Mouse (Mus musculus): ENCODE data around the gene Egfem1.

Egfem1 gene

DNA sequence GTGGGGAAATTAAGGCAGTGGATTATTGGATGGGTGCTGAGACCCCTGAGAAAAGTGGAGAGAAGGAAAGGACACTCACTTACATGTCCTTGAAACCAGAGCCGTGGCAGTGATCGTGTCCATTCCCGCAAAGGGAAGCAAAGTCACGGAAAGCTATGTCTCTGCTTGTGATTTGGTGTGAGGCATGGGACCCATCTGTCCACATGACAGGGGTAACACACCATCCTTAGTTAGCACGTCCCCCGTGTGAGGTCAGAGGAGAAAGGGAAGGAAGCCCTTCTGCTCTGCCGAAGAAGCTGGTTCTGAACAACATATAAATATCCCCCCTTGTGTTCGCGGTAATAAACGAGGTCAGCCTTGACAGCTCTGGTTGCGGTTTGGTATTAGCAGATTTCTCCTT is 52.7 kb downstream of the Egfem1 start:
- no peak for DNase-seq (ENCODE audit: low read depth, low spot score)

DNA sequence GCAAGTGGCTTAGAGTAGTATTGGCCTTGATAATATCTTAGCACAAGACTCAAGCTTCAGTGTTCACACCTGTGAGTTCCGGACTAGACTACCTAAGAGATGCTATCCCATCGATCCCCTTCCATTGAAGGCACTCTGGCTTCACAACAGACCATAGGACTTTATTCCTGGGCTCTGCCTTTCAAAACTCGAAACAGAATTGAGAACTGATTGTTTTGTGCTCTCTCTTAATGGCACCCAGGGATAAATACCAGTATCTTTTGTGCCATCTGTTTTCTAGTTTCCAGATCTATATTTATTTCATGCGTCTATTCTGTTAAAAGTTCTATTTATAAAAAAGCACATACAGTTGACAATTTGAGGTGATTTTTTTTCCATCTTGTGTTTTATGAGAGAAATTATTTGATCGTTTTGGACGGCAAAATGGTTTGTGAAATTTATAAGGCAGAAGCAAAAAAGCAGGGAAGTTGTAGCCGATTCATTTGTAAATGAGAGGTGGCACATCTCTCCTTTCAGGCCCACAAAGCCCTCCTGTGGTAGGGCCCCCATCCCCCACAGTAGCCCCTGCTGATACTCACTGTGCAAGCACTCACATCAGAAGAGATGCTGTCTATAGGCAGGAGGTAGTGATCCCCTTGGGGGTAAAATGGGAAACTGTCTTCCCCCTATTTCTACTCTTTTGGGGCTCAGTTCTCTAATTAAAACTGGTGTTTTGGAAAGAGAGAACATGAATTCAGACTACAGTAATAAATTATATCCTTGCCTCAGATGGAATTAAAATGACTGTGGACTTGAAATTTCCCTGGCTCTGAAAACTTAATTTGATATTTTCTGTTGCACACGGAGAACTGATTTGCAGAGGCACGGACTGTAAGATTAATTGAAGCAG is 53.6 kb downstream of the Egfem1 start:
- no peak for DNase-seq (ENCODE audit: low read depth, low spot score)

DNA sequence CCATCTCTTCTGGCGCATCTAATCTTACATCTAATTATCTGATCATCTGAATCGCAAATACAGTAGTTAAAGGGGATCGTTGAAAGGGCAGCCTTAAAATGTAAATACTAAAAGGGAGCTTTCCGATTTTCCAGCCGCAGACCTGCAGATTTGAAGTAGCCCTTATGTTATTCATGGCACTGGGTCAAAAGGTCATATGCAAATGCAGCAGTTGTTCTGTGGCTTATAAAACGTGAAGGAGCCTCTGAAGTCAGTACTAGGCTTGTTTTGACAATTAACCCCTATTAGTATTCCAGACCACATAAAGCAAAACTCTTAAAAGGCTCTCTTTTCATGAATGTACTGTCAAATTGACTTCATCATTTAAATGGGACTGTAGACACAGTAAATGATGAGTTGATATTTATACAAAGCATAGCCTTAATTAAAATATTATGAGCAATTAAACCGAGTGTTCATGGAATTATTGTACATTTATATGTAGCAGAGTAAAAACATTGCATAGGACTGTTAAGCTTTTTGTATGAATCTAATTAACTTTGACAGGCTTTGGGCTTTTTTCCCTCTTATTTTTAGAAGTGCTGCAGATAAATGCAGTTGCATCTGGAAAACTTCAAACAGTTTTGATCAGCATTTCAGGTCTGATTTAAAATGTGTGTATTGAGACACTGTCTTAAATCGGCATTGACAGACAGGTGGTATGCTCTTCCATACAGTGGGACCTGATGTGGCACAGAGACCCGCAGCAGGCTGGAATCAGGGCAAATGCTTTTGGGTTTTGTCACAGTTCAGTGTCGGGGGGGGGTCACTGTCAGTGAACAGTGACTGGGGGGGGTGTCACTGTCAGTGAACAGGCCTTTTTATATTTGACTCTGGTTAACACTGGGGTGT is 54.5 kb downstream of the Egfem1 start:
- no peak for DNase-seq (ENCODE audit: low read depth, low spot score)

DNA sequence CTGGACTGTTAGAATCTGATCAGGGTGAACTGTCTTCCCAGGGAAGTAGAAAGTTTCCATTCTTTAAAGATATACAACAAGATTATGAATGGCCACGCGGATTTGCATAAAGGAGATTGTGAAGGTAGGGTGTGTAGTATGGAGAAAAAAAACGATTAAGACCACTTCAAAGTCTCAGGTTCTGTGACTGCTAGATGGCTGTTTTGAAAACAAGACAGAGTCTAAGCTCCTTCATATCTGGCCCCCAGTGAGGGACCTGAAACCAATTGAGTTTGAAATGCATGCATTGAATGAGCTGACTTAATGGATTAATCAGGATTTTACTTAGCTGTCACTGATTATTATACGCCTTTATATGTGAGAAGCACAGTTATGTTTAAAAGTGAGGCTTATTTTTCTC is 86.6 kb downstream of the Egfem1 start:
- DNase-seq (ENCODE audit: low read depth, low spot score) = no peak

DNA sequence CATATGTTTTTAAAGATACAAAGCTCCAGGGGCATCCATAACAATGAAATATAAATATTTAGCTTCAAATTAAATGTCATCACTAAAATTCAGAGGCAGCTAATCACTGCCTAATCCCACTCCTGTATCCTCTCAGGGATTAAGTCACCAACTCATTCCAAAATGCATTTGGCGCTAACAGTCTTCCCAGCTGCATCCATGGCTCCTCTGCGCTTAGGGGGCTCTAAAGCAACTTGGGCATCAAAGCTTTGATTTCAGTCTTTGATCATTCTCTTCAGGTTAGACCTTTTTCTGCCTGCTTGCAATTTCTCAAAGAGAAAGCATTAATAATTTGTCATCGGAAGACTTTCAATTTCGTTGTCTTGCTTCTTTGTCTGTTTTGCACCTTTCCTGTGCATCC is 87.2 kb downstream of the Egfem1 start:
- no peak for DNase-seq (ENCODE audit: low read depth, low spot score)

DNA sequence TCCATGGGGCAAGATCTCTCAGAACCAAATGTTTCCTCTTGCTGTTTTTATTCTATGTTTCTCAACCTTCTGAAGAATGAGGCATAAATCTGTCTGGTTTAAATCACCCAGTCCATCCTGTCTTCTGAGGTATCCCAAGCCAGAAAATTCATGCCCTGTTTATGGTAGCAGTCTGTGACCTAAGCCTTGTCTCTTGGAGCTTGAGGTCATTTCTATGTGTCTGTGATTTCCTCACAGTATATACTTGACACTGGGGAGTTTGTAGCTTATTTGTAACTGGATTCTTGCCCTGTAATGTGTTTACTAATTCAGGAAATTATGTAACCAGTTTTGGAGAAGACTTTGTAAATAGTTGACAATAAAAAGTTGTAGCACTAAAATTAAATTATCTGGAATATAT is 95.2 kb downstream of the Egfem1 start:
- no peak for DNase-seq (ENCODE audit: low read depth, low spot score)

DNA sequence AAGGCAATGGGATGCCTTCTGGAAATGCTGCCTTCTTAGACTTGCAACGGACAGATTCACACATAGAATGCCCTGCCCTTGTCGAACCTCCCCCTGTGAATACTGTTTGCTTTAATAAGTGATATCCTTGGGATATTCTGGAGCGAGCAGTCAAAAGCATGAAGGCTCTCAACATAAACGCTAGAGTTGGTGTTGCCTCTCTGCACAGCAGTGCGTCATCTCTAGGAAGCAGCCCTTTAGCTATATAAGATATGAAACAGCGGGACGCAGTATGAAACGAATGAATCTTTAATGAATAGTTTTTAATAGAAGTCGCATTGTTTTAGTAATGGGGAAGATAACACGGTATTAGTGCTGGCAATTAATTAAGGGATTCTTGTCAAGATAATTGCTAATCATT is 101.2 kb downstream of the Egfem1 start:
- no peak for DNase-seq (ENCODE audit: low read depth, low spot score)

DNA sequence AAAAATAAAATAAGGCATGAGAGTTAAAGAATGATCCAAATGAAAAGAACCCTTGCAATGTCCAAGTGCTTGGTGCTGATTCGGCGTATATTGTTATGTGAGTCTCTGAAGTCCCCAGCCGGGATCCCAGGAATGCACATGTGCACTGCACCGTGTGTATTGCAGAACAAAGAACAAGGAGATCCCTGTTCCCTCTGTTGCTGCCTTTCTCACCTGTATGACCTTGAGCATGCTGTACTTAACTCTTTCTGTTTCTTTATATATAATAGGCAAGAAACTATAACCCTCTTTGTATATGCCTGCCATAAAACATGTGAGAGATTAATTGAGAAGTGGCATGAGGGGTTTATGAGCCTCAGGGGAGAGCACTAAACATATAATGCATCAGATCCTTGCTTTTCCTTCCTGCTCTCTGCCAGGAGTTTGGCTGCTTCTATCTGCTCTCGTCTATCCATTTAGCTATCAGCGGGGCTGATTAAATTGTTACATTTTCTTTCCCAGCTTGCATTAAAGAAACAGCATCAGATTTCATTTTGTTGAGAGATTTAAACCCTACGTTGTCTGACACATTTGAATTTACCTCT is 101.9 kb downstream of the Egfem1 start:
- DNase-seq (ENCODE audit: low read depth, low spot score) = peak; percentile 77

DNA sequence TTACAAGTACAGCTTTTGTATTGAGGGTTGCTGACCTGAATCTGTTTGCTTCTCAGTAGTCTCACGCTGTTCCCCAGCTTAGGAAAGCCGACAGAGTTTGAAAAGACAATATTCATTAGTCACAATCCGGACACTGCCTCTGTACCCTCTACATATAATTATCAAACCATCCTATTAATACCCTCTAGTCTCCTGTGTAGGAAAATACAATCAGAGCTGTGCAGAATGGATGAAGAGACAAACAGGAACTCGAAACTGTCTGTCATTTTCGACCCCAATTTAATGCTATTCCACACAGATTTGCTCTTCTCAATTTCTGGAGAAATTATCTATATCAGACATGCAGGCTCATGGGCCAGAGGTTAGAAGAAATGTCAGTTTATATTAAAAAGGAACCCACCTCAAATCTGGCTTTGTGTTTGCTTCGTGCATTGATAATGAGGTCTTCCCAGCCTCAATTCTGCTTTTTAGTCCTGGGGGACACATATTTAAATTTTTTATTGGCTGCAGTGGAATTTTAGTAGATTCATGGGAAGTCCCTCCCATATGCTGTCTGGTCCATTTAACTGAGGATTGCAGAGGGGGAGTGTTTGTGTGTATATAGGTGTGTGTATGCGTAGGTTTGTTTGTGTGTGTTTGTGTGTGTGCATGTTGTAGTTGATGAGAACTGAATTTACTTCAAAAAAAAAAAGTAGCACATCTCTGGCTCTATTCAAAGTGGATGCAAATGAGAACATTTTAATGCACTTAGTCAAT is 102.8 kb downstream of the Egfem1 start:
- DNase-seq (ENCODE audit: low read depth, low spot score) = no peak

DNA sequence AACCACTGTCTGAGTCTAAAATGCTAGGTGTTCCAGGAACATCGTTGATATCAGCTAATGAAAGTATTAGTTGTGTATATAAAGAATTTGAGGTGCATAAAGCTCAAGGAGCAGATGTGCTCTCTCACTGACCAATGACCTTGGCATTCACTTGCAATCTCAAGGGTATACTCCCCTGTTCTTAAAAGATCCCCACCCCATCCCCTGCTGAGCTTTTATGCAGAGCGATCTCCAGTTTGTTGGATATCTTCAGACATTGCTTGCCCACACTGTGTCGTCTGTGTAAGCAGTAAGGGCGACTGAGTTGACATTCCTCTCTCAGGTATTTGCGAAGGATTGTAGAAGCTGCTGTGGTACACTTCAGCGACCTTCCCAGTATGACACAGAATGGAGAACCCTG is 108.4 kb downstream of the Egfem1 start:
- no peak for DNase-seq (ENCODE audit: low read depth, low spot score)

DNA sequence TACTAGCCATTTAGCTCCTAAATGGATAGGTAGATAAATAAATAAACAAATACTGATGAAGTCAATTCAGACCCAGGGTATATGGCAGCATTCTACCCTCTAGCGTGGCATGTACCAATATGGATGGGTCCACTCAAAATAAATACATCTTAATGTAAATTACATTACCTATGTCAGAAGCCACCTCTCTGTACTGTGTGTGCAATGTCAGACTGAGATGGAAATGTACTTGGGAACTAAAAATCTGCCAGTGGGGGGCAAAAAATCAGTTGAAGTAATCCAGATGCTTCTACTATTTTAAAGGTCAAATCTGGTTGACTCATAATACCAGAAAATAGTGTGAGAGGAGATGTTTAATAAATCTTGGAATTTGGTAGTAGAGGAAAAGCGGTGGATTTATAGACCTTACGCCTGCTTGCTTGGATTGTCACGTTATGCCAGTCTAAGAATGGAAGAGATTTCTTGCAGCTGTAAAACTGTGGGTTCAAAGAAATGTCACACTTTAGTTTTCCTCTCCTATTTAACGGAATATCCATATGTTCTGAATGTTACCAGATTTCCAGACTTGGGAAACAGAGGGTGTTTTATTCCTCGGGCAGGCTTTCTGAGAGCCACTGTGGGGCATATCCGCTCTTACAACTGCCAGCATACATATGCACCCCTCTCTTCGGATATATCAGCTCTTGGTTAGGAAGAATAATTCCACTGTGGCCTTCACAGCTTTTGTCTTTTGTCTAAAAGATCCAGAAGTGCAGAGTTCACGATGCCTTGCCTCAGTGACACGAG is 116.1 kb downstream of the Egfem1 start:
- DNase-seq (ENCODE audit: low read depth, low spot score) = peak; percentile 72

DNA sequence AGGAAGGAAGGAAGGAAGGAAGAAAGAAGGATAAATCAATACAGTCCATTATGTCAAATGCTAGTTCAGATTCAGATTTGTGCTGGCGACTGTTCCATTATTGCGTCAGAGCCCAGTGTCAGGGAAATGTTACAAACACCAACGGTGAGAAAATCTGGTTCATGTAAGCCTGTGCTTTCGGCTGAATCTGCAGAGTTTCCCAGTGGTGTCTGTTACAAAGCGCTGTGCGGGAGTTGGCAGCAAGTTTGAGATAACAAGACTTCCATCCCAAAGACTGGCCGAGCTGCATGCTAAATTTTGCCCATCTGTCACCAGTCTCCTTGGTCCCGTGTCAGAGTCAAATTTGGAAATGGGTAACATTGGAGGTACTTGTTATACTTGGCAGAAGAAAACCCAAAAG is 118.8 kb downstream of the Egfem1 start:
- no peak for DNase-seq (ENCODE audit: low read depth, low spot score)

DNA sequence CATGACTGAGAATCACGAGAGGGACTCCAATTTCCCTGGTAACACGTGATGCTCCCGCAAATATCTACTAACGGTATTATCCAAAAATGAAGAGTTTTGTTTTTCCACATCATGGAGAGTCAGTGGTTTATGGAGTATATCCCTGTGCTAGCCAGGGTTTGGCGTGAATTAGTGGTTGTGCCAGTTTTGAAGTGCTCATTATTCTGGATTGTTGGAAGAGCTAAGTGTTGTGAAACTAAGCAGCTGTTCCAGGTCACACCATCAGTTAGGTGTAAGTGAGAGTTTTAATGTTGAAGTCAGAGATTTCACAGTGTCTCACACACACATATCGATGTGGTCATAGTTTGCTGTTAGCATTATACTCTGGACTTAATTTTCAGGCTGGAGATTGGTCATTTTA is 120.7 kb downstream of the Egfem1 start:
- no peak for DNase-seq (ENCODE audit: low read depth, low spot score)

DNA sequence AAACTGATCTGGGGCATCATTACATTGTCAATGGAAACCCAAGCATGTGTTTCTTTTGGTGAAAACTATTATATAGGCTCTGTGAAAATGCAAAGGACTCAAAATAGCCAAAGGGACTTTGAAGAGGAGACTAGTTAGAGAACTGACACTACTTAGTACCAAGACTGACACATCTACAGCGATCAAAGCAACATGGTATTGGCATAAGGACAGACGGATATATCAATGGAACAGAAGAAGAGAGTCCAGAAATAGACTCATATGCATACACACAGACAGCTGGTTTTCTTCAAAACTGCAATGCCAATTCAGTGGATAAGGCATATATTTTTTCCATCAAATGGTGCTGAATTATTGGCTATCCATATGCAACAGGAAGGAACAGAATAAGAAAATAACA is 140.6 kb downstream of the Egfem1 start:
- no peak for DNase-seq (ENCODE audit: low read depth, low spot score)

DNA sequence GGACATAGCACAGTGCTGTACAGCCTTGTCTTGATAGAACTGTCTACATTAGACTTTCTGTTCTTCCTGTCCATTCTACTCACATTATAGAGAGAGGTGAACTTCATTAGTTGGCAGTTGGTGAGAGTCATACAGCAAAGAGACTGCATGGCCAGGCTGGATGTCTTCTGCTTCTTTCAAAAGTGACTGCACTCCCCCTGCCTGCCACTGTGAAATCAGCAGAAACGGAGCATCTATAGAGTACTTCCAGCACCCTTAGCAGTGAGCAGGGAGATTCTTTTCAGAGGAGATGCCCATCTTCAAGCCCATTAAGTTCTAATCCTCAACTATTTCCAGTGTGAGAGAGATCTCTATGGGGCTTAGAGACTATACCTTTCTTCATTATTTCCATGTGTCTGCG is 147.9 kb downstream of the Egfem1 start:
- DNase-seq (ENCODE audit: low read depth, low spot score) = no peak

DNA sequence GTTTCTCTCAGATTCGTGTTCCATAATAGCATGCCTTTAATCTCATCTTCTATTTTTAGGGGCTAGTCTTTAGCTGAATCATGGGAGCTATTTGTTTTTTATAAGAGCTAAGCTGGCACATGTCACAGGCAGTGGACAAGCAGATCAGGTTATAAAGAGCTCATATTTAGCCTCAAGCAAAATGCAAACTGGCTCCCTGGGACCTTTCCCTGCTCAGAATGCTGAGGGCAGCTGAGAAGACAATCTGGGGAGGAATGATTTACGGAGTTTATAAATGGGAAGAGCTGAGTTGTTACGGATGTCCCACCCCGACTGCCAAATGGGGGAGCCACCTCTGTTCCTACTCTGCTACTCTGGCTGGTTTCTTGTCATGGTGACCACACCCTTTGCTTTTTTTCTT is 153.7 kb downstream of the Egfem1 start:
- DNase-seq (ENCODE audit: low read depth, low spot score) = no peak

DNA sequence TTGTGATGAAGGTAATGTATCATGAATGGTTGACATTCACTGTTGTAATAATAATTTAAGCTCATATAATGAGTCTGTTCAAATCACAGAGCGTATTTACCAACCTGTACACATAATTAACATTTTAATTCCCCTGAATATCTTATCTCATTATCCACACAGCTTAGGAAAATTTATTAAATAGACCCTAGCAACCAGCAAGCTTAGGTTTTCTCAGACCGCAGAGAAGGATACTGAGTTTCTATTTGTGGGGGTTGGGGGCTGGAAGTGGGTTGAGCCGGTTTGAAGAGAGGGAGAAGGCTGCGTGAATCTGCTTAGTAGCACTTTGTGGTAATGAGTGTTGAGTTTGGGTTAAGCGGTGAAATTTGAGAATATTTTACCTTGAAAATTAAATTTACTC is 154.7 kb downstream of the Egfem1 start:
- DNase-seq (ENCODE audit: low read depth, low spot score) = no peak

DNA sequence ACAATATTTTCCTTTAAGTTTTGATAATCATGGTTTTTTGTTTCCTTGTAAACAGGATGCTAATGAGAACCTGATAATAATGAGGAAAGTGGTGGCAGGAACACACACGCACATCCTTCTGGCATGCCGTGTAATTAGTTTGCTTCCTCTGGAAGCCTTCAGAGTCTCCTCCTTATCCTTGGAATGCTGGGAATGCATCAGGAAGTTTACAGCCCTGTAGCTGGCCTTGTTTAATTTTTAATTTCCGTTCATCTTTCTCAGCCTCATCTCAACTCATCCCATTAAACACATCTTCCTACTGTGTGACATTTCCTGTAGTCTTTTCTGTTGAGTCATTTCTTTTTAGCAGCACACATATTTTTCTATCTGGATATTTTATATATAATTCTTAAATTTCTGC is 161.8 kb downstream of the Egfem1 start:
- DNase-seq (ENCODE audit: low read depth, low spot score) = peak; percentile 18

DNA sequence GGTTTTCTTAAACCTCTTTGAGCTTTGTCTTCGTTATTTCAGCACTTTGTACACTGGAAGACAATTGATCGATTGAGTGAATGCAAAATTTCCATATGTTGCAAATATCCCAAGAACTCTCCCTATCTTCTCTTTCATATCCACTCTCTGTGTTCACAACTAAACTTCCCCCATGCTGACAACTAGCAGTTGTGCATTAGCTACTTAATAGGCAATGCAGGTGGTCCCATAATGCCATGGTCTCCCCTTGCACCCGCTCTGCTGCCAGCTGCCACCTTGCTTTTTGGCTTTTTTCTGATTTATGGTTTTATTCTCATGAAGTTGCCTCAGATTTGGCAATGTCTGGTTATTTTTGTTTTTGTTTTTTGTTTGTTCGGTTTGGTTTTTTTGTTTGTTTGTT is 209.8 kb downstream of the Egfem1 start:
- DNase-seq (ENCODE audit: low read depth, low spot score) = no peak

DNA sequence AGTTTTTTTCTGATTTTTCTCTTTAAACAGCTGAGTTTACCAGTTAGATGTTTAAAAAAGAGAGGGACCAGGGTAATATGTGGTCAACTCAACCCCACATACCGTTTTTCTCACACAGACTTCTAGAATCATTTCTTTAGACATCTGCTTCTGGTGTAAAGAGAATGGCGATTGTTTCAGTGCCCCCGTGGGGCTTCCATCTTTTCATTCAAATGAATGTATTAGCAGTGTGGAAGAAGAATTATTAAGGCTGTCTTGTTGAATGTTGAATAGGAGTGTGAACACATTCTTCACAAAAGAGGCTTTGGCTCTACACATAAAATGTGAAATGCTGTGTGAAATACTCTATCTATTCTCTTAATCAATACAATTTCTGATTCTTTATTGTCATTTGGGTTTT is 210.4 kb downstream of the Egfem1 start:
- DNase-seq (ENCODE audit: low read depth, low spot score) = no peak

DNA sequence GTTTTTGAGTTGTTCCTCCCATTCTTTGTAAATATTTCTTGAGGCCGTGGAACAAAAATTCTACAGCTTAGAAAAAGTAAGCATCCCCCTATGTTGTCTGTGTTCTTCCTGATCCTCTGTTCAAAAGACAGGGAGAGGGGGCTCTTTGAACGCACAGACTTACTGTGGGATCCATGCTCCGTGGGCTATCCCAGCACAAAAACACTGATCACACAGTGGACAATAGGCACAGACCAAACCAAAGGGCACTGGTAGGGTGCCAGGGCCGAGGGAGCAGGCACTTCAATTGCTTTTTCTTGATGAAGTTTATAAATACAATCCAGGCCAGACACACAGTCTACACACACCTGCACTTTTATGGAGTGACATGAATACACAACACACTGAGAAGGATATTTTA is 211.4 kb downstream of the Egfem1 start:
- no peak for DNase-seq (ENCODE audit: low read depth, low spot score)

Measured in forelimb bud, embryonic 11.5 days (tissue).